Mouse (Mus musculus): ENCODE measurements around the gene Dntt. TPM values are rescaled to one million over a fixed set of nuclear protein-coding genes. Genes with fewer than 3 reads are reported as not detected.

Gene Dntt
- total and polyA plus RNA-seq, 3 experiments, result not detected

- H3K9me3 ChIP-seq (replicated peaks), result no peaks in the 10 kb centered on the region
- no peaks in the 10 kb centered on the region for H3K36me3 ChIP-seq (replicated peaks)
- ATAC-seq (ENCODE audit: extremely low read depth, insufficient number of reproducible peaks, low FRiP score, poor library complexity, severe bottlenecking) (no peak), DNase-seq (ENCODE audit: low spot score) (no peak)
- no peaks in the 10 kb centered on the region for H3K4me1 ChIP-seq (ENCODE audit: insufficient read depth, low read depth, low read length)
- no peak overlapping the region for H3K4me3 ChIP-seq (ENCODE audit: low read depth, low read length)
- TF ChIP-seq CTCF (IDR thresholded peaks at IDR 0.05; ENCODE audit: low read depth, low read length), result no peak
- no peak for TF ChIP-seq POLR2AphosphoS5 (IDR thresholded peaks at IDR 0.05; ENCODE audit: insufficient replicate concordance, low read depth, low read length)
- no peak for TF ChIP-seq TAL1 (conservative IDR thresholded peaks at IDR 0.05; ENCODE audit: low read depth, low read length)
- TF ChIP-seq GATA2 (IDR thresholded peaks at IDR 0.05; ENCODE audit: borderline replicate concordance, low read depth, low read length), result no peak
- no peak for TF ChIP-seq GATA1 (IDR thresholded peaks at IDR 0.05; ENCODE audit: borderline replicate concordance, low read length)
- H3K27me3 ChIP-seq (ENCODE audit: insufficient read depth, low read length), result peaks cover under 1% of the 10 kb centered on the region; the same call in 1 of the 2 replicates
These were observed 54.6 kb downstream of the Dntt start for GRCm38 (mm10) chr19:41083646-41084045.

- no peaks in the 10 kb centered on the region for H3K27me3 ChIP-seq (ENCODE audit: insufficient read depth, low read length)
- no peaks in the 10 kb centered on the region for H3K9me3 ChIP-seq (replicated peaks)
- TF ChIP-seq GATA1 (IDR thresholded peaks at IDR 0.05; ENCODE audit: borderline replicate concordance, low read length) (no peak), TAL1 (conservative IDR thresholded peaks at IDR 0.05; ENCODE audit: low read depth, low read length) (no peak), CTCF (IDR thresholded peaks at IDR 0.05; ENCODE audit: low read depth, low read length) (no peak), GATA2 (IDR thresholded peaks at IDR 0.05; ENCODE audit: borderline replicate concordance, low read depth, low read length) (no peak), POLR2AphosphoS5 (IDR thresholded peaks at IDR 0.05; ENCODE audit: insufficient replicate concordance, low read depth, low read length) (no peak)
- ATAC-seq (ENCODE audit: extremely low read depth, insufficient number of reproducible peaks, low FRiP score, poor library complexity, severe bottlenecking) (no peak), DNase-seq (ENCODE audit: low spot score) (no peak)
- H3K36me3 ChIP-seq (replicated peaks), result no peaks in the 10 kb centered on the region
- H3K4me3 ChIP-seq (ENCODE audit: low read depth, low read length), result no peak overlapping the region
- H3K4me1 ChIP-seq (ENCODE audit: insufficient read depth, low read depth, low read length), result no peaks in the 10 kb centered on the region
These were observed 57.2 kb downstream of the Dntt start for GRCm38 (mm10) chr19:41086289-41086688.

- no peaks in the 10 kb centered on the region for H3K9me3 ChIP-seq (replicated peaks)
- H3K27me3 ChIP-seq (ENCODE audit: insufficient read depth, low read length), result no peaks in the 10 kb centered on the region
- no peak for TF ChIP-seq TAL1 (conservative IDR thresholded peaks at IDR 0.05; ENCODE audit: low read depth, low read length)
- TF ChIP-seq CTCF (IDR thresholded peaks at IDR 0.05; ENCODE audit: low read depth, low read length), result peak; percentile 49; the same call in 1 of the 2 replicates
These were observed 57.6 kb downstream of the Dntt start for GRCm38 (mm10) chr19:41086700-41087099.

GRCm38 (mm10) chr19:41087901-41088300 is 58.8 kb downstream of the Dntt start:
- Histone ChIP-seq H3K4me1 (ENCODE audit: insufficient read depth, low read depth, low read length) (no peaks in the 10 kb centered on the region), H3K36me3 (replicated peaks) (no peaks in the 10 kb centered on the region), H3K9me3 (replicated peaks) (no peaks in the 10 kb centered on the region), H3K27me3 (ENCODE audit: insufficient read depth, low read length) (peaks cover 4% of the 10 kb centered on the region; the same call in 1 of the 2 replicates), H3K4me3 (ENCODE audit: low read depth, low read length) (no peak overlapping the region)
- DNase-seq (ENCODE audit: low spot score) (no peak), ATAC-seq (ENCODE audit: extremely low read depth, insufficient number of reproducible peaks, low FRiP score, poor library complexity, severe bottlenecking) (no peak)
- TF ChIP-seq POLR2AphosphoS5 (IDR thresholded peaks at IDR 0.05; ENCODE audit: insufficient replicate concordance, low read depth, low read length), result no peak
- no peak for TF ChIP-seq TAL1 (conservative IDR thresholded peaks at IDR 0.05; ENCODE audit: low read depth, low read length)
- TF ChIP-seq CTCF (IDR thresholded peaks at IDR 0.05; ENCODE audit: low read depth, low read length), result no peak
- TF ChIP-seq GATA1 (IDR thresholded peaks at IDR 0.05; ENCODE audit: borderline replicate concordance, low read length), result no peak
- TF ChIP-seq GATA2 (IDR thresholded peaks at IDR 0.05; ENCODE audit: borderline replicate concordance, low read depth, low read length), result no peak

More at GRCm38 (mm10) chr19:41086700-41087099, 57.6 kb downstream of the Dntt start:
- H3K4me3 ChIP-seq (ENCODE audit: low read depth, low read length), result no peak overlapping the region
- DNase-seq (ENCODE audit: low spot score) (peak; percentile 64), ATAC-seq (ENCODE audit: extremely low read depth, insufficient number of reproducible peaks, low FRiP score, poor library complexity, severe bottlenecking) (peak; percentile 45; the same call in 1 of the 2 replicates)
- no peaks in the 10 kb centered on the region for H3K4me1 ChIP-seq (ENCODE audit: insufficient read depth, low read depth, low read length)
- H3K36me3 ChIP-seq (replicated peaks), result no peaks in the 10 kb centered on the region

- Histone ChIP-seq H3K27me3 (ENCODE audit: insufficient read depth, low read length) (peaks cover 4% of the 10 kb centered on the region; the same call in 1 of the 2 replicates), H3K36me3 (replicated peaks) (no peaks in the 10 kb centered on the region), H3K4me1 (ENCODE audit: insufficient read depth, low read depth, low read length) (no peaks in the 10 kb centered on the region), H3K4me3 (ENCODE audit: low read depth, low read length) (no peak overlapping the region), H3K9me3 (replicated peaks) (no peaks in the 10 kb centered on the region)
- TF ChIP-seq TAL1 (conservative IDR thresholded peaks at IDR 0.05; ENCODE audit: low read depth, low read length) (no peak), GATA1 (IDR thresholded peaks at IDR 0.05; ENCODE audit: borderline replicate concordance, low read length) (no peak), CTCF (IDR thresholded peaks at IDR 0.05; ENCODE audit: low read depth, low read length) (no peak), GATA2 (IDR thresholded peaks at IDR 0.05; ENCODE audit: borderline replicate concordance, low read depth, low read length) (no peak), POLR2AphosphoS5 (IDR thresholded peaks at IDR 0.05; ENCODE audit: insufficient replicate concordance, low read depth, low read length) (no peak)
- no peak for DNase-seq (ENCODE audit: low spot score)
- no peak for ATAC-seq (ENCODE audit: extremely low read depth, insufficient number of reproducible peaks, low FRiP score, poor library complexity, severe bottlenecking)
These were observed 59.4 kb downstream of the Dntt start for GRCm38 (mm10) chr19:41088491-41088890.

- ATAC-seq (ENCODE audit: extremely low read depth, insufficient number of reproducible peaks, low FRiP score, poor library complexity, severe bottlenecking), result no peak
- DNase-seq (ENCODE audit: low spot score), result peak; percentile 13
- Histone ChIP-seq H3K4me3 (ENCODE audit: low read depth, low read length) (no peak overlapping the region), H3K4me1 (ENCODE audit: insufficient read depth, low read depth, low read length) (no peaks in the 10 kb centered on the region), H3K36me3 (replicated peaks) (no peaks in the 10 kb centered on the region), H3K27me3 (ENCODE audit: insufficient read depth, low read length) (peaks cover 4% of the 10 kb centered on the region; the same call in 1 of the 2 replicates), H3K9me3 (replicated peaks) (no peaks in the 10 kb centered on the region)
- TF ChIP-seq POLR2AphosphoS5 (IDR thresholded peaks at IDR 0.05; ENCODE audit: insufficient replicate concordance, low read depth, low read length), result no peak
- TF ChIP-seq TAL1 (conservative IDR thresholded peaks at IDR 0.05; ENCODE audit: low read depth, low read length), result no peak
- TF ChIP-seq CTCF (IDR thresholded peaks at IDR 0.05; ENCODE audit: low read depth, low read length), result peak; percentile 66
- TF ChIP-seq GATA1 (IDR thresholded peaks at IDR 0.05; ENCODE audit: borderline replicate concordance, low read length), result no peak
These were observed 60.8 kb downstream of the Dntt start for GRCm38 (mm10) chr19:41089833-41090232.

All from G1E (cell line).